Mouse (Mus musculus): ENCODE measurements around the gene Slc22a6. TPM values are rescaled to one million over a fixed set of nuclear protein-coding genes. Genes with fewer than 3 reads are reported as not detected.

Slc22a6 gene
- polyA plus RNA-seq, 1 experiment = 0.08 TPM

DNA sequence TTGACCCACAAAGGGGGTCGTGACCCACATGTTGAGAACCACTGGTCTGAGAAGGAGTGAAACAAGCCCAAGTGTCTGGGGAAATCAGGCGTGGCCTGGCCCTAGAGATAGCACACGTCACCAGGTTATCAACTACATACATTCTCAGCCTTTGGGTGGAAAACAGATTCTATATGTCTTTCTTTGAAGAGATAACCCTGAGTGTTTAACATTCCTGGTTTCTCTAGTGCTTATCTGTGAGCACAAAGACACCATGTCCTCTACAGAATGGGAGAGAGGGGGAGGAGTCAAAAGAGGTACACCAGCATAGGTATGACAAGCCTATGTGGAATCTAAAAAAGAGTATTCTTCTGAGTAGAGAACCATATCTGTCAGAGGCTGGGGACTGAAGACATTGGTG, 14.9 kb upstream of the Slc22a6 start:
- no peak overlapping the region for H3K27ac ChIP-seq (ENCODE audit: insufficient read depth, low read length)
- no peak for TF ChIP-seq POLR2A (IDR thresholded peaks at IDR 0.05; ENCODE audit: low read depth, low read length)
- no peak for TF ChIP-seq CTCF (IDR thresholded peaks at IDR 0.05; ENCODE audit: extremely low read depth, insufficient read depth, insufficient read length, insufficient replicate concordance)
- 61% methylated on average over 3 of the region's 3 CpGs for WGBS
- no peak for DNase-seq (ENCODE audit: low read depth in 1 of 2, low spot score in 2 of 2)
- no peaks in the 10 kb centered on the region for H3K27me3 ChIP-seq (ENCODE audit: control insufficient read depth, insufficient read depth, low read length)
- no peaks in the 10 kb centered on the region for H3K4me1 ChIP-seq (ENCODE audit: control insufficient read depth, insufficient read depth, insufficient read length)
- no peak overlapping the region for H3K4me3 ChIP-seq (ENCODE audit: extremely low read depth, insufficient read depth, insufficient read length)
- H3K36me3 ChIP-seq (ENCODE audit: control insufficient read depth, insufficient read depth, low read length) = no peaks in the 10 kb centered on the region

DNA sequence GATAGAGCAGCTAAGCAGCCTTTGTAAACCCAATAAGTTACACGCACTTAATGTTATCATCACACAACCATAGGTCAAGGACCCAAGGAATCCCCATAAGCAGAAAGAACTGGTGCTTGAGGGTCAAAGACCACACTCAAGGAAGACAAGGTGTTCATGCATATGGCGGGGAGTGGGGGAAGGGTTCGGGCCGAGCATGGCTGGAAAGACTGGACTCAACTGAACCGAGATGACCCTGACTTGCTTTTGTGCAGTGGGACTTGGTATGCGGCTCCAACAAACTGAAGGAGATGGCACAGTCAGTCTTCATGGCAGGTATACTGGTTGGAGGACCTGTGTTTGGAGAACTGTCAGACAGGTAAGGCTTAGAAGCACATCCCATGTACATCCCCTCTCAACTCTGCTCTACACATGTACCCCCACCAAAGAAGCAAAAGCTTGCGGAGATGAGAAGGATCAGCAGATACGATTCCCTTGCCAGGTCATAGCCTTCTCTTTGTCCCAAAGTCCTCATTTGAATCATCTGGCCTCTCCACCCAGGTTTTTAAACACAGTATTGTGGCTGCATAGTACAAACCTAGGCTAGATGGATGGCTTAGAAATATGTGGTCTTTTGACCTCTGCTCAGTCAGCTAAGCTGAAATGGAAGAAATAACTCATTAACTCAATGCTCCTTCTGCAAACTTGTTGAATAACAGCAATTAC, 13.2 kb upstream of the Slc22a6 start:
- no peak overlapping the region for H3K27ac ChIP-seq (ENCODE audit: insufficient read depth, low read length)
- H3K27me3 ChIP-seq (ENCODE audit: control insufficient read depth, insufficient read depth, low read length) = no peaks in the 10 kb centered on the region
- WGBS = 90% methylated on average over 8 of the region's 8 CpGs

DNA sequence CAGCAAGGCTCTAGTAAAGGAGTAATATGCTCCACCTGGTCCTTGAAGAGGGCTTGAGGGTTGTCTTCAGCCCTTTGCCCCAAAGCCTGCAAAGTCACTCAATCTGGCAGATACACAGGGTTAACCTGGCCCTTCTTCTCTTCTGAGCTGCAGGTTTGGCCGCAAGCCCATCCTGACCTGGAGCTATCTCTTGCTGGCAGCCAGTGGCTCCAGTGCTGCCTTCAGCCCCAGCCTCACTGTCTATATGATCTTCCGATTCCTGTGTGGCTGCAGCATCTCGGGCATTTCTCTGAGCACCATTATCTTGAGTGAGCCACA, 12.6 kb upstream of the Slc22a6 start:
- no peak overlapping the region for H3K27ac ChIP-seq (ENCODE audit: insufficient read depth, low read length)
- no peaks in the 10 kb centered on the region for H3K4me1 ChIP-seq (ENCODE audit: control insufficient read depth, insufficient read depth, insufficient read length)
- H3K4me3 ChIP-seq (ENCODE audit: extremely low read depth, insufficient read depth, insufficient read length) = no peak overlapping the region
- no peaks in the 10 kb centered on the region for H3K27me3 ChIP-seq (ENCODE audit: control insufficient read depth, insufficient read depth, low read length)
- H3K36me3 ChIP-seq (ENCODE audit: control insufficient read depth, insufficient read depth, low read length) = no peaks in the 10 kb centered on the region
- no peak for TF ChIP-seq POLR2A (IDR thresholded peaks at IDR 0.05; ENCODE audit: low read depth, low read length)
- TF ChIP-seq CTCF (IDR thresholded peaks at IDR 0.05; ENCODE audit: extremely low read depth, insufficient read depth, insufficient read length, insufficient replicate concordance) = no peak
- 86% methylated on average over 3 of the region's 3 CpGs for WGBS
- no peak for DNase-seq (ENCODE audit: low read depth in 1 of 2, low spot score in 2 of 2)

More for the DNA sequence above, 13.2 kb upstream of the Slc22a6 start:
- no peak for DNase-seq (ENCODE audit: low read depth in 1 of 2, low spot score in 2 of 2)
- TF ChIP-seq CTCF (IDR thresholded peaks at IDR 0.05; ENCODE audit: extremely low read depth, insufficient read depth, insufficient read length, insufficient replicate concordance) = no peak
- no peak for TF ChIP-seq POLR2A (IDR thresholded peaks at IDR 0.05; ENCODE audit: low read depth, low read length)
- Histone ChIP-seq H3K36me3 (ENCODE audit: control insufficient read depth, insufficient read depth, low read length) (no peaks in the 10 kb centered on the region), H3K4me1 (ENCODE audit: control insufficient read depth, insufficient read depth, insufficient read length) (no peaks in the 10 kb centered on the region), H3K4me3 (ENCODE audit: extremely low read depth, insufficient read depth, insufficient read length) (no peak overlapping the region)

DNA sequence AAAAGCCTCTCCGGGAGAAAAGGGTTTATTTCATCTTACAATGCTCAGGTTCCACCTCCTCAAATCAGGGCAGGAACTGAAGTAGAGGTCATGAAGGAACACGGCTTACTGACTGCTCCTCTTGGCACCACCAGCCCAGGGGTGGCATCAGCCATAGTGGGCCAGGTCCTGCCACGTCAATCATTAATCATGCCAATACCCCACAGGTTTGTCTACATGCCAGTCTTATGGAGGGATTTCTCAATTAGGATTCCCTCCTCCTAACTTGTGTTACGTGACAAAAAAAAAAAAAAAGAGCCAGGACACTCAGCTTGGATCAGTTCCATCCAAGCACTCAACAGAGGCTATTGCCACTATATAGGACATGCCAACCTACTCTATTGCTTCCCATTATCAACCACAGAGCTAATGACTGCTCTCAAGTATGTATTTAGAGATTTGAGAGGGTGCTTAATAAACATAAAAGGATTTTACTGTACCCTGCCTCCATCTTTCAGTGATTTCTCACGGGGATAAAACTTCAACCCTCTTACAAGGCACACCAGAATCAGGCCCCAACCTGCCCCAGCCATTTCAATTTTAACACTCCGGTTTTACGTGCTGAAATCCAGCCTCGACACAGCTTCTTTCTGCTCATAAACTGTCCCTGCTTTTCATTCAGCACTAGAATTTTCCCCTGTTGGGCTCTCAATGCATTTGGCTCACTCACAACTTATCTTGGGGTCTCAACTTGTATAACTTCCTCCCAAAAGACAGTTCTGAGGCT, 6.3 kb upstream of the Slc22a6 start:
- no peaks in the 10 kb centered on the region for H3K27me3 ChIP-seq (ENCODE audit: control insufficient read depth, insufficient read depth, low read length)
- no peak overlapping the region for H3K27ac ChIP-seq (ENCODE audit: insufficient read depth, low read length)
- no peak for TF ChIP-seq POLR2A (IDR thresholded peaks at IDR 0.05; ENCODE audit: low read depth, low read length)
- no peak for TF ChIP-seq CTCF (IDR thresholded peaks at IDR 0.05; ENCODE audit: extremely low read depth, insufficient read depth, insufficient read length, insufficient replicate concordance)
- WGBS = 90% methylated on average over 8 of the region's 8 CpGs
- no peaks in the 10 kb centered on the region for H3K36me3 ChIP-seq (ENCODE audit: control insufficient read depth, insufficient read depth, low read length)
- no peak for DNase-seq (ENCODE audit: low read depth in 1 of 2, low spot score in 2 of 2)
- no peaks in the 10 kb centered on the region for H3K4me1 ChIP-seq (ENCODE audit: control insufficient read depth, insufficient read depth, insufficient read length)
- H3K4me3 ChIP-seq (ENCODE audit: extremely low read depth, insufficient read depth, insufficient read length) = no peak overlapping the region

DNA sequence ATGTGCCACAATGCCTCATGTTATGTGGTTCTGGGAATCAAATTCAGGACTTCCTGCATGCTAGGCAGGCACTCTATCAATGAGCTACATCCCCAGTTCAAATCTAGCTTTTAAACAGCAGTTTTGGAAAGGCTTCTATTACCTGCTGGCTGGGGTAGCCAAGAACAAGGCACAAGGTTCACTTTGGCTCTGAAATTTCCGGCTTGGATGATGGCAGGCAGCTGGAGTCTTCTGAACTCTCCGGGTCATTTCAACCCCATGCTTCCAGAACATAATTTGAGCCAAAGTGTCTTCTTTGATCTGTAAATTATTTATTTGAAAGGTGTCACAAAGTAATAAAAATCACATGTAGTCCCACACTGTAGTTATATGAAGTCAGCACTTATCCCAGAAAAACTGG, 4.7 kb upstream of the Slc22a6 start:
- Histone ChIP-seq H3K4me3 (ENCODE audit: extremely low read depth, insufficient read depth, insufficient read length) (no peak overlapping the region), H3K27me3 (ENCODE audit: control insufficient read depth, insufficient read depth, low read length) (no peaks in the 10 kb centered on the region), H3K27ac (ENCODE audit: insufficient read depth, low read length) (no peak overlapping the region), H3K36me3 (ENCODE audit: control insufficient read depth, insufficient read depth, low read length) (no peaks in the 10 kb centered on the region), H3K4me1 (ENCODE audit: control insufficient read depth, insufficient read depth, insufficient read length) (no peaks in the 10 kb centered on the region)
- 89% methylated on average over 2 of the region's 2 CpGs for WGBS
- no peak for DNase-seq (ENCODE audit: low read depth in 1 of 2, low spot score in 2 of 2)
- no peak for TF ChIP-seq POLR2A (IDR thresholded peaks at IDR 0.05; ENCODE audit: low read depth, low read length)
- TF ChIP-seq CTCF (IDR thresholded peaks at IDR 0.05; ENCODE audit: extremely low read depth, insufficient read depth, insufficient read length, insufficient replicate concordance) = no peak

DNA sequence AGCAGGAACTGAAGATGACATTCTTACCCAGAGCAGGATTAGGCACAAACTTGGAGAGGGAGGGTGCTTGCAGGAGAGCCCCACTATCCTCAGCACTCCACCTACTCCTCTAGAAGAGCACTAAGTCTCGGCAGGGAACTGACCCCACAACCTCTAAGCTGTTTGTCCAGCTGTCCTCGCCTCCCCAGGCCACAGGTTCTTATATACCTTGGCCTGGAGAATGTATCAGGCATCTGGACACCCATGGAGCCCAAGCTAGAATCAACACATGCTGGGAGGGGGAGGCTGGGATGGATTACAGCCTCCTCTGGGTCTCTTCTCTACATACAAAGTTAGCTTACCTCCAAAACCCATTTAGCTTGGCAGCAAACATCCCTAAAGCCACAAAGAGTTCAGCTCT, 3.5 kb upstream of the Slc22a6 start:
- Histone ChIP-seq H3K4me3 (ENCODE audit: extremely low read depth, insufficient read depth, insufficient read length) (no peak overlapping the region), H3K36me3 (ENCODE audit: control insufficient read depth, insufficient read depth, low read length) (no peaks in the 10 kb centered on the region), H3K27me3 (ENCODE audit: control insufficient read depth, insufficient read depth, low read length) (no peaks in the 10 kb centered on the region), H3K27ac (ENCODE audit: insufficient read depth, low read length) (no peak overlapping the region), H3K4me1 (ENCODE audit: control insufficient read depth, insufficient read depth, insufficient read length) (no peaks in the 10 kb centered on the region)
- no peak for DNase-seq (ENCODE audit: low read depth in 1 of 2, low spot score in 2 of 2)
- TF ChIP-seq POLR2A (IDR thresholded peaks at IDR 0.05; ENCODE audit: low read depth, low read length) (no peak), CTCF (IDR thresholded peaks at IDR 0.05; ENCODE audit: extremely low read depth, insufficient read depth, insufficient read length, insufficient replicate concordance) (no peak)
- 76% methylated on average over 2 of the region's 2 CpGs for WGBS

DNA sequence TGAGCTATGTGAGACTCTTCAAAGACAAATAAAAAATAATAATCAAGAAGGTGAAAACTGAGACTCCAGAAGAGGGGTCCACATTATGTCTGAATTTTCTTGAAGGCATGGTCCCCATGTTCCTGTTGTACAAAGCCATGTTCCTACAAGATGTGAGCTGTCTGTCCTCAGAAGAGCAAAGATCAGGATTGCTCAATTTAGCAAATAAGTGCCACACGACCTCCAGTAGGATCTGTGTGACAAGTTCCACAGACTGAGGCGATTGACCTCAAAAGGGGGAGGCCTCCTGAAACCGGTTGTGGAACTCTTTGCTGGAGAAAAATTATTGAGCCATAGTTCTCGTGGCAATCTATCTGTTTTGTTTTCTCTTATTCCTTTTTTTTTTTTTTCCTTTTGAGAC, 1.5 kb upstream of the Slc22a6 start:
- TF ChIP-seq CTCF (IDR thresholded peaks at IDR 0.05; ENCODE audit: extremely low read depth, insufficient read depth, insufficient read length, insufficient replicate concordance) (no peak), POLR2A (IDR thresholded peaks at IDR 0.05; ENCODE audit: low read depth, low read length) (no peak)
- Histone ChIP-seq H3K4me1 (ENCODE audit: control insufficient read depth, insufficient read depth, insufficient read length) (no peaks in the 10 kb centered on the region), H3K36me3 (ENCODE audit: control insufficient read depth, insufficient read depth, low read length) (no peaks in the 10 kb centered on the region), H3K27me3 (ENCODE audit: control insufficient read depth, insufficient read depth, low read length) (no peaks in the 10 kb centered on the region), H3K27ac (ENCODE audit: insufficient read depth, low read length) (no peak overlapping the region), H3K4me3 (ENCODE audit: extremely low read depth, insufficient read depth, insufficient read length) (no peak overlapping the region)
- no peak for DNase-seq (ENCODE audit: low read depth in 1 of 2, low spot score in 2 of 2)
- WGBS = 71% methylated on average over 4 of the region's 4 CpGs

All from spleen, adult 2 months (tissue).